Mouse (Mus musculus) forebrain, postnatal 0 days (tissue): Measurements from ENCODE around the gene Bbs4. TPM values are rescaled to one million over a fixed set of nuclear protein-coding genes. Genes with fewer than 3 reads are reported as not detected.
A peak's percentile ranks its signal among the peaks of the same experiment; 100 is the strongest.

Experiments used
- ATAC-seq: fragments of 200-750 bp; cut with Nextera tagmentation; 2 replicates; pipeline ENCODE4 v1.8.0; 2017; ENCODE audit warnings: mild to moderate bottlenecking, moderate library complexity
- DNase-seq: peaks from one replicate; pipeline ENCODE4 v3.0.0-alpha.2; 2015
- H3K27ac ChIP-seq: fragments of 300-500 bp; sonication (generic); 2 replicates; pipeline ENCODE4 v1.5.1; 2014; ENCODE audit warnings: low read depth, mild to moderate bottlenecking, antibody characterized with exemption, low read length, moderate library complexity, mixed read lengths
- H3K27me3 ChIP-seq: fragments of 300-500 bp; sonication (generic); 2 replicates; pipeline ENCODE4 v1.6.1; 2014; ENCODE audit warnings: mild to moderate bottlenecking, low read length, mixed read lengths; ENCODE audit not compliant: insufficient read depth
- H3K36me3 ChIP-seq: fragments of 300-500 bp; sonication (generic); 2 replicates; pipeline ENCODE4 v1.6.1; 2014; ENCODE audit warnings: mild to moderate bottlenecking, moderate library complexity; ENCODE audit not compliant: insufficient read depth
- H3K4me1 ChIP-seq: fragments of 300-500 bp; sonication (generic); 2 replicates; pipeline ENCODE4 v1.6.1; 2014; ENCODE audit warnings: antibody characterized with exemption; ENCODE audit not compliant: insufficient read depth
- H3K4me2 ChIP-seq: fragments of 300-500 bp; sonication (generic); 2 replicates; pipeline ENCODE4 v1.6.1; 2014; ENCODE audit warnings: low read depth, mild to moderate bottlenecking, moderate library complexity
- H3K4me3 ChIP-seq: fragments of 300-500 bp; sonication (generic); 2 replicates; pipeline ENCODE4 v1.5.1; 2014; ENCODE audit warnings: low read depth, low read length, mixed read lengths
- H3K9ac ChIP-seq: fragments of 300-500 bp; sonication (generic); 2 replicates; pipeline ENCODE4 v1.6.1; 2014; ENCODE audit warnings: mild to moderate bottlenecking
- H3K9me3 ChIP-seq: fragments of 300-500 bp; sonication (generic); 2 replicates; pipeline ENCODE4 v1.6.1; 2016; ENCODE audit warnings: low read length
- CTCF ChIP-seq: sonication (generic); IDR thresholded peaks from 2 replicates; pipeline ENCODE4 v1.5.1; 2016; ENCODE audit warnings: antibody characterized with exemption, control low read depth, low read depth
- WGBS: fragments of 180-500 bp; shearing (Covaris S2); extraction: QIAGEN DNeasy Blood & Tissue Kit; methylation state at CpG from one replicate; pipeline ENCODE4 v1.1.7; 2014; 5-methylcytosine and 5-hydroxymethylcytosine counted together
- polyA plus RNA-seq: library from polyadenylated mRNA; unstranded; fragments of >200 nt; fragmentation: Nextera tagmentation; extraction: Ambion mirVana; gene quantifications from 2 replicates; pipeline ENCODE4 v1.2.1, GENCODE M21; 2015
- total RNA-seq: library from RNA; depleted of rRNA; stranded (reverse); fragments of >200 nt; gene quantifications from 2 replicates; pipeline ENCODE4 v1.2.3, GENCODE M21; 2014

Bbs4 gene
- total and polyA plus RNA-seq, 2 experiments from 2014 or later, result 43.8 to 61.7 TPM

DNA sequence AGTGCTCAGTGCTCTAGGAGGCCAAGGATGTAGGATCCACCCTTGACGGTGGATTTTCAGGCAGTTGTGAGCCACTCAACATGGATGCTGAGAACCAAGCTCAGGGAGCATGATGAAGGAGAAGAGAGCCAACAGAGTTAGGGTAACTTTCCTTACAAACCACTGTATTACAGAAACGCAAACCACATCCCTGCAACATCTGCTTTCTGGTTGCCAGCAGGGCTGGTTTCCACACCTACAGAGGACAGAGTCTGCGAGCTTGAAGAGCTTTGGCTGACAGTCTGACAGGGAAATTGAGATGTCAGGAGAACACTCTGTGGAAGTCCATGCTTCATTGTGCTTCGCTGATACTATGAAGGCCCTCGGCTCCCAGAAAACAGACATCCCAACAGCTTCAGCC lies 65.2 kb downstream of the Bbs4 start:
- Histone ChIP-seq H3K9ac (no peak overlapping the region), H3K4me2 (no peak overlapping the region), H3K27ac (no peak overlapping the region), H3K4me3 (no peak overlapping the region), H3K27me3 (no peaks in the 10 kb centered on the region), H3K36me3 (no peaks in the 10 kb centered on the region), H3K9me3 (no peaks in the 10 kb centered on the region), H3K4me1 (peaks cover 8% of the 10 kb centered on the region; the same call in 1 of the 2 replicates)
- no peak for TF ChIP-seq CTCF
- DNase-seq, result no peak
- ATAC-seq, result no peak
- WGBS, result 84% methylated on average over 5 of the region's 5 CpGs

DNA sequence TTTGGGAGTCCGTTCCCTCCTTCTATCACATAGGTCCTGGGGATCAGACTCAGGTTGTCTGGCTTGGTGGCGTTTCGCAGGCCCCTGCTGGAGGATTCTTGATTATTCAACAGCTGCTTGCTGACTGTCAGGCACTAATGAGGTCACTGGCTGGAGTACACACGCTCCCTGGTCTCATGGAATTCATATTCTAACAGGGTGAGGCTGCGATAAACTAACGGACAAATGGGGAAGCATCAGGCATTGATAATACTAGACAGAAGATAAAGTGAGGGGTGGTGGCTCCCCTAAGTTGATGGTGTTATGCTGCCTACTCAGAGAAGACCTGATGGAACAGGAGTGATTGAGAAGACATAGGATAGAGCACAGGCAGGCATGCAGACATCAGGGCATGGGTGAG lies 67.7 kb downstream of the Bbs4 start:
- no peak for ATAC-seq
- Histone ChIP-seq H3K4me2 (no peak overlapping the region), H3K36me3 (no peaks in the 10 kb centered on the region), H3K4me3 (no peak overlapping the region), H3K27ac (no peak overlapping the region), H3K9me3 (no peaks in the 10 kb centered on the region), H3K4me1 (0 out of 2 replicates have a peak, but pooled peaks cover under 1% of the 10 kb centered on the region), H3K9ac (no peak overlapping the region), H3K27me3 (no peaks in the 10 kb centered on the region)
- no peak for TF ChIP-seq CTCF
- 74% methylated on average over 6 of the region's 6 CpGs for WGBS
- no peak for DNase-seq

- ATAC-seq, result peak; percentile 23
Observed at GRCm38 (mm10) chr9:59282683-59282986, 70.7 kb downstream of the Bbs4 start.

DNA sequence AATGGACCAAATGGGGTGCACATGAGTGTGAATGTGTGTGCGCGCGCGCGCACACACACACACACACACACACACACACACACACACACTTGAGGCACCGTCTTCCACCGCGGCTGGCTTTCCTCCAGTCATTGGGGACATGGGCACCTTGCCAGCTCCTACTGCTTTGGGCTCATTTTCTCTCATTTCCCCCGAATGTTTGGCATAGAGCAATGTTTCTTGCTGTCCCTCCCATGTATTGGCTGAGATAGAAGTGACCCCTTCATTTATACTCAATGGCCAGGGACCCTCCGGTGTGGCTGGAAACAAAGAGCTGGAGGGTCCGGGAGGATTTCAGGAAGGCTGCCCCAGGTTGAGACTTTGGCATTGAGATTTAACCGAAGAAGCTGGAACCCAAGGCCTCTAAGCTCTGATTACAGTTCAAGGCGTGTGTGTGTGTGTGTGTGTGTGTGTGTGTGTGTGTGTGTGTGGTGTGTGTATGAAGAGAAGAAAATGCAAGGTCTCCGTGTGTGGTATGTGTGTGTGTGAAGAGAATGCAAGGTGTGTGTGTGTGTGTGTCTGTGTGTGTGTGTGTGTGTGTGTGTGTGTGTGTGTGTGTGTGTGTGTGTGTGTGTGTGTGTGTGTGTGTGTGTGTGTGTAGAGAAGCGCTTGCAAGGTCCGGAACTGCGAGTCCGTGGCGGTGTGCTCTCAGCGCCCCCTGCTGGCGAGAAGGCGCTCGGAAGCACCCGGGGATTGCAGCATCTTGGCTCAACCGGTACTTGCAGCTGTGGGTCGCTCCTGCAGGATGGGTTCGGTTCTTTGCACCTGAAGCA lies 71.2 kb downstream of the Bbs4 start:
- 22% methylated on average over 27 of the region's 27 CpGs for whole genome bisulfite sequencing
- Histone ChIP-seq H3K27me3 (no peaks in the 10 kb centered on the region), H3K9me3 (no peaks in the 10 kb centered on the region), H3K9ac (peak overlapping the region; percentile 39; the same call in 1 of the 2 replicates), H3K4me1 (peaks cover 4% of the 10 kb centered on the region; the same call in 1 of the 2 replicates), H3K4me3 (no peak overlapping the region), H3K4me2 (peak overlapping the region; percentile 36), H3K27ac (peak overlapping the region; percentile 29; the same call in 1 of the 2 replicates), H3K36me3 (no peaks in the 10 kb centered on the region)
- DNase-seq, result peak; percentile 90
- peak; percentile 93 for TF ChIP-seq CTCF
- peak; percentile 90 for ATAC-seq

More at GRCm38 (mm10) chr9:59282683-59282986, 70.7 kb downstream of the Bbs4 start:
- DNase-seq, result no peak
- Histone ChIP-seq H3K27me3 (no peaks in the 10 kb centered on the region), H3K9me3 (no peaks in the 10 kb centered on the region), H3K4me1 (peaks cover 4% of the 10 kb centered on the region; the same call in 1 of the 2 replicates), H3K27ac (no peak overlapping the region), H3K9ac (no peak overlapping the region), H3K4me2 (peak overlapping the region; percentile 36), H3K4me3 (no peak overlapping the region), H3K36me3 (no peaks in the 10 kb centered on the region)
- 56% methylated on average over 7 of the region's 7 CpGs for WGBS
- no peak for TF ChIP-seq CTCF

DNA sequence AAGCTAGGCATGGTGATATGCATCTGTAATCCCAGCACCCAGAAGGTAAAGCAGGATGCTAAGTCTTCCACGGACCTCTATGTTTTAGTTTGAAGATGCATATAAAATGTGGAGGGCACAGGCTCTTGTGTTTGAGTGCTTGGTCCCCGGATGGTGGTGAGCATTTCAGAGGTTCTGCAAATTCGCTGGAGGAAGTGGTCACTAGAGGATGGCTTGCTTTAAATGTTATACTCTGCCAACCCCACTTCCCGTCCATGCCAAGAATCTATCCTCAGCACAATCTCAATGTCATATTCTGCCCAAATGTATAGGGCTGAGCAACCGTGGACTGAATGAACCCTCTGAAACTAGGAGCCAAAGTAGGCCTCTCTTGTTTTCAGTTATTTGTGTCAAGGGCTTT lies 72.4 kb downstream of the Bbs4 start:
- no peak overlapping the region for H3K27ac ChIP-seq
- ATAC-seq, result no peak
- DNase-seq, result no peak
- H3K9me3 ChIP-seq, result no peaks in the 10 kb centered on the region
- H3K4me1 ChIP-seq, result peaks cover 4% of the 10 kb centered on the region; the same call in 1 of the 2 replicates
- no peaks in the 10 kb centered on the region for H3K36me3 ChIP-seq
- no peak for TF ChIP-seq CTCF
- 84% methylated on average over 5 of the region's 5 CpGs for WGBS
- H3K4me2 ChIP-seq, result no peak overlapping the region
- H3K4me3 ChIP-seq, result no peak overlapping the region
- H3K27me3 ChIP-seq, result no peaks in the 10 kb centered on the region
- H3K9ac ChIP-seq, result no peak overlapping the region

DNA sequence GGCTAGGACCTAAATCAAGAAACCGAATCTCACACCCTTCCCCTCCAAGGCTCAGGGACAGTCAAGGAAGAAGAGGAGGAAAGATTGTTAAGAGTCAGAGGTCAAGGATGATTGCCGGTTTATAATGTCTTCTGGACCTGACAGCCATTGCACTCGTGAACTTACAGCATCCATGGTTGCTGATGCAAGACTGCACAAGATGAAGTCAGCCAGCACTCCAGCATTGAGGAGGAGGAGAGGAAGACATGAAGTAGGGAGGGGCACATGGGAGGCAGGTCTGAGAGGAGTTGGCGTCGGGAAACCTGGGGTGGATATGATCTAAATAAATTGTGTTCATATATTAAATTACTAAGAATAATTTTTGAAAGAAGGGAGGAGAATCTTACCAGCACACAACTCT lies 74.6 kb downstream of the Bbs4 start:
- TF ChIP-seq CTCF, result no peak
- no peaks in the 10 kb centered on the region for H3K9me3 ChIP-seq
- no peaks in the 10 kb centered on the region for H3K36me3 ChIP-seq
- DNase-seq (no peak), ATAC-seq (no peak)
- H3K27me3 ChIP-seq, result no peaks in the 10 kb centered on the region
- H3K27ac ChIP-seq, result no peak overlapping the region
- WGBS, result 83% methylated on average over 5 of the region's 5 CpGs
- H3K4me3 ChIP-seq, result no peak overlapping the region
- H3K4me2 ChIP-seq, result no peak overlapping the region
- H3K4me1 ChIP-seq, result peaks cover 4% of the 10 kb centered on the region; the same call in 1 of the 2 replicates
- H3K9ac ChIP-seq, result no peak overlapping the region

- Histone ChIP-seq H3K27me3 (no peaks in the 10 kb centered on the region), H3K36me3 (no peaks in the 10 kb centered on the region), H3K4me1 (peaks cover 4% of the 10 kb centered on the region; the same call in 1 of the 2 replicates), H3K4me3 (no peak overlapping the region), H3K27ac (no peak overlapping the region), H3K9me3 (no peaks in the 10 kb centered on the region), H3K9ac (no peak overlapping the region), H3K4me2 (no peak overlapping the region)
- 89% methylated on average over 2 of the region's 2 CpGs for WGBS
- ATAC-seq (no peak), DNase-seq (no peak)
- no peak for TF ChIP-seq CTCF
Observed at GRCm38 (mm10) chr9:59278199-59278598, 75.1 kb downstream of the Bbs4 start.
